Mouse (Mus musculus) neural tube, embryonic 14.5 days (tissue): ENCODE results near the gene Ccdc61. TPM values are rescaled to one million over a fixed set of nuclear protein-coding genes. Genes with fewer than 3 reads are reported as not detected.

Experiments
- ATAC-seq: fragments of 200-750 bp; cut with Nextera tagmentation; 2 replicates; pipeline ENCODE4 v1.8.0; 2017; ENCODE audit warnings: low read depth, mild to moderate bottlenecking, moderate TSS enrichment, moderate library complexity
- H3K27ac ChIP-seq: fragments of 300-500 bp; sonication (generic); 2 replicates; pipeline ENCODE4 v1.5.1; 2014; ENCODE audit warnings: low read depth, mild to moderate bottlenecking, control low read depth, low read length, moderate library complexity, mixed read lengths
- H3K27me3 ChIP-seq: fragments of 300-500 bp; sonication (generic); 2 replicates; pipeline ENCODE4 v1.6.1; 2014; ENCODE audit warnings: low read length; ENCODE audit not compliant: control insufficient read depth, insufficient read depth
- H3K36me3 ChIP-seq: fragments of 300-500 bp; sonication (generic); 2 replicates; pipeline ENCODE4 v1.6.1; 2014; ENCODE audit warnings: low read length, mixed read lengths; ENCODE audit not compliant: control insufficient read depth, insufficient read depth
- H3K4me1 ChIP-seq: fragments of 300-500 bp; sonication (generic); 2 replicates; pipeline ENCODE4 v1.6.1; 2014; ENCODE audit warnings: low read length; ENCODE audit not compliant: control insufficient read depth, insufficient read depth
- H3K4me2 ChIP-seq: fragments of 300-500 bp; sonication (generic); 2 replicates; pipeline ENCODE4 v1.6.1; 2014; ENCODE audit warnings: mild to moderate bottlenecking, low read depth, low read length, control low read depth
- H3K4me3 ChIP-seq: fragments of 300-500 bp; sonication (generic); 2 replicates; pipeline ENCODE4 v1.5.1; 2014; ENCODE audit warnings: low read depth, low read length, control low read depth, mixed read lengths
- H3K9ac ChIP-seq: fragments of 300-500 bp; sonication (generic); replicated peaks from 2 replicates; pipeline ENCODE4 v1.6.1; 2014; ENCODE audit warnings: low read depth, mild to moderate bottlenecking, control low read depth, low read length, mixed read lengths
- H3K9me3 ChIP-seq: fragments of 300-500 bp; sonication (generic); 2 replicates; pipeline ENCODE4 v1.6.1; 2016; ENCODE audit warnings: low read length; ENCODE audit not compliant: control insufficient read depth
- WGBS: fragments of 180-500 bp; shearing (Covaris S2); extraction: QIAGEN DNeasy Blood & Tissue Kit; methylation state at CpG from one replicate; pipeline ENCODE4 v1.1.7; 2014; 5-methylcytosine and 5-hydroxymethylcytosine counted together
- polyA plus RNA-seq: library from polyadenylated mRNA; unstranded; fragments of >200 nt; fragmentation: Nextera tagmentation; extraction: Ambion mirVana; gene quantifications from 2 replicates; pipeline ENCODE4 v1.2.1, GENCODE M21; 2014

The Ccdc61 gene
- polyA plus RNA-seq, 1 experiment from 2014 or later, result 20.2 TPM

DNA sequence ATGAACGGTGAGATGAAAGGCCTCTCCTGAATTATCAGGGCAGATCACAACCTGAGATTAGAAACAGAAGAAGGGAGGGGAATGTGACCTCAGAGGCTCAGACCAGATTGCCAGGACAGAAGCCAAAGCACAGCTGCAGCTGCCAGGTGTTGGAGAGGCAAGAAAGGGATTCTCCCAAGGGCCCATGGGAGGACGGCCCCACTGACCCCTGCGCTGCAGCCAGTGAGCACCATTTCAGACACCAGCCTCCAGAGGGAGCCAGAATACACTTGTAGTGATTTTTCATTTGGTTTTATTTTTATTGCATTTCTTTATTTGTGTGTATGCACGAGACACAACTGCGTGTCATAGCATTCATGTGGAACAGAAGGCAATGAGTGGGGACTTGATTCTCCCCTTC, 13.7 kb downstream of the Ccdc61 start:
- no peaks in the 10 kb centered on the region for H3K36me3 ChIP-seq
- no peaks in the 10 kb centered on the region for H3K27me3 ChIP-seq
- H3K9me3 ChIP-seq, result no peaks in the 10 kb centered on the region
- no peak overlapping the region for H3K4me3 ChIP-seq
- no peak for ATAC-seq
- H3K4me1 ChIP-seq, result peaks cover 15% of the 10 kb centered on the region
- no peak overlapping the region for H3K9ac ChIP-seq
- WGBS, result 23% methylated on average over 5 of the region's 5 CpGs
- H3K4me2 ChIP-seq, result no peak overlapping the region
- no peak overlapping the region for H3K27ac ChIP-seq

DNA sequence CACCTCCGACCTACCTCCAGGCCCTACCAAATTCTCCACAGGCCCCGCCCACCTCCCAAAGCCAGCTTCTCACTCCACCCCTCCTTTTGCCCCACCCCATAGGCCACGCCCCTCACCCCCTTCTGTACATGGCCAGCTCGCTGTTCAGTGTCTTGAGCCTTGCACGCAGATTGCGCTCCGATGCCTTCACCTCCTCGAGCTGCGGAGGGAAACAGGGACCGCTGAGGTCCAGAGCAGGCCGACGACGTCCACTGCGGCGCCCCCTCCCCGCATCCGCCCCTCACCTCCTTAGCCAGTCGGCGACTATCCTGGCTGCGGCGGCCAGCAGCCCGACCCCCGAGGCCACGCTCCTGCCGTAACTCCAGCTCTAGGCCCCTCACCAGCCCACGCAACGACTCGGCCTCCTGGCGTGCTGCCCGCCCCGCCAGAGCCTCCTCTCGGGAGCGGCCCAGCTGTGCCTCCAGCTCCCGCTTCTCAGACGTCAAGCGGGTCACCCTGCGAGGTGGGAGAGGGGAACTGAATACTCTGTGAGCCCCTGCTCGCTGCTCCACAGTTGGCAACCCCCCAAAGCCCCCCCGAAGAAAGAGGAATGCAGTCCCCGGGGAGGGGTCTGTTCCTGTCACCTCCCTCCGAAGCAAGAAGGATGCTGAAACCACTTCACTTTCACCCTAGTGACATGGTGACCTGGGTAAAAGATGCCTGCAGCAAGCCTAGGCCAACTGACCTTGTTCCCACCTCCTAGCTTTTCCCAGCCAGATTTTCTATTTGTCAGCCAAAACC, 16.4 kb downstream of the Ccdc61 start:
- H3K9me3 ChIP-seq, result no peaks in the 10 kb centered on the region
- peak; percentile 22; the same call in 1 of the 2 replicates for ATAC-seq
- peaks cover 15% of the 10 kb centered on the region for H3K4me1 ChIP-seq
- H3K4me3 ChIP-seq, result peak overlapping the region; percentile 31
- H3K4me2 ChIP-seq, result peak overlapping the region; percentile 80
- H3K27ac ChIP-seq, result 0 out of 2 replicates have a peak overlapping the region, but pooled peaks have one; percentile 22
- 2% methylated on average over 41 of the region's 41 CpGs for WGBS
- H3K27me3 ChIP-seq, result no peaks in the 10 kb centered on the region
- no peaks in the 10 kb centered on the region for H3K36me3 ChIP-seq
- H3K9ac ChIP-seq, result peak overlapping the region; percentile 59

DNA sequence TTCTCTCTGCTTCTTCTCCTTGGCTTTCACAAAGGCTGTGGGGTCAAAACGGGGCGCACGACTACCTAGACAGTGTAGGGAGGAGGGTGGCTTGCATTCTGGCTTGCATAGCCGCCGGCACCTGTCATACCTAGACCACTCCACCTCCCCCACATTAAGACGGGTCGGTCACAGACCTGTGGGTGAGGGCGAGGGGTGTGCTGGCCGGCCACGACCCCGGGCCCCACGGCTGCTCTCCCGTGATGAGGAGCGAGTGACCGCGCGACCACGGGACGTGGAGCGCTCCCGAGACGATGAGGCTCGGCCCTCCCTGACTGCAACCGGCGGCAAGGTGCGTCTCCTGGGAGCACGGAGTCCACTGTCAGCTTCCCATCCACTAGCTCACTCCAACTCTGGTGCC, 17.2 kb downstream of the Ccdc61 start:
- Histone ChIP-seq H3K27me3 (no peaks in the 10 kb centered on the region), H3K27ac (no peak overlapping the region), H3K4me2 (peak overlapping the region; percentile 80), H3K4me3 (peak overlapping the region; percentile 31), H3K36me3 (no peaks in the 10 kb centered on the region), H3K9ac (peak overlapping the region; percentile 46; the same call in 1 of the 2 replicates), H3K4me1 (peaks cover 15% of the 10 kb centered on the region), H3K9me3 (no peaks in the 10 kb centered on the region)
- ATAC-seq, result peak; percentile 49
- WGBS, result 36% methylated on average over 27 of the region's 27 CpGs

DNA sequence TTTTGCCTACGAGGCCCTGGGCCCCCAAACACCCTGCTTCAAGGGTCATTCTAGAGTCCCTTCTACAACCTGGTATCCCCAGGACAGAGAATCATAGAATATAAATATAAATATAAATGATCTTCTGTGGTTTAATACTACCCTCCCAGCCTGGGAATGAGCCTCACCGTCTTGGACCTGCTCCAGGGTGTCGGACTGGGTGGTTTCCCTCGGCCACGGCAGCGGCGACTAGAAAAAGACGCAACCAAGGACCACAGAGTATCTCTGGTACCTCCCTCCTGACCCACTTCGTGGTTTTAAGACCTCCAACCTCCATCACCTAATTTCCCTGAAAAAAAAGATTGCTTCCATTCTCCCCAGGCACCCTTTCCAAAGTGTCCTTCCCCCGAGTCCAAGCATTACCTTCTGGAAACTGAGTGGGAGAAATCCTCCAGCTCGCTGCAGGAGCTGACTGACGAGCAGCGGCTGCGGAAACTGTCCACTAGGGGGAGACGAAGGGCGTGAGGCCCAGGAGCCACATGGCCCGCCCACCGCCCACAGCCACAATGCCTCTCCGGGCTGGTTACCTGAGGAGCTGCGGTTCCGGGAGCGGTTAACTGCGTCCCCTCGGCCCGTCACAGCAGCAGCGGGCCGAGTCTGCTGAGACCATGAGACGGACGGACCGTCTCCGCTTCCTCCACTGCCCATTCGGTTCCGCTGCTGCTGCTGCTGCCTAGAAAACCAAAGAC, 18.2 kb downstream of the Ccdc61 start:
- Histone ChIP-seq H3K36me3 (no peaks in the 10 kb centered on the region), H3K27me3 (no peaks in the 10 kb centered on the region), H3K9me3 (no peaks in the 10 kb centered on the region), H3K4me3 (peak overlapping the region; percentile 31), H3K27ac (0 out of 2 replicates have a peak overlapping the region, but pooled peaks have one; percentile 16), H3K4me2 (peak overlapping the region; percentile 80), H3K9ac (peak overlapping the region; percentile 46), H3K4me1 (peaks cover 15% of the 10 kb centered on the region)
- peak; percentile 74 for ATAC-seq
- 24% methylated on average over 33 of the region's 33 CpGs for whole genome bisulfite sequencing

DNA sequence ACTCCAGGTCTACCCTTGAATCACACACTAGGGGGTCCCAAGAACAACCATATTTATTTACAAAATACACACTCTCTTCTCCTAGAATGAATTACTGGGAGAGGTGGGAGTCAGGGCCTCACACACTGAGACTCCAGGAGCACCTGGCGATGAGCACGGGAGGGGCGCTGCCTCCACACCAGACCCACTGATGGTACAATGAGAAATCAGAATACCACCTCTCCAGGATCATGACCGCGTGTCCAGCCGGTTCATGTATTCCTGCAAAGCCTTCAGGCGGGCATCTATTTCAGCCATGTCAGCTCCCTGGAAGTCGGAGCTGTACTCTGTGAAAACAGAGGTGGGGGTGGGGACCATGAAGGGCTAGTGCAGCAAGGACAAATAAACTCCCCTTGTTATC, 19.4 kb downstream of the Ccdc61 start:
- Histone ChIP-seq H3K9me3 (no peaks in the 10 kb centered on the region), H3K4me2 (no peak overlapping the region), H3K4me1 (peaks cover 11% of the 10 kb centered on the region; the same call in 1 of the 2 replicates), H3K4me3 (no peak overlapping the region), H3K9ac (no peak overlapping the region), H3K36me3 (no peaks in the 10 kb centered on the region), H3K27me3 (no peaks in the 10 kb centered on the region), H3K27ac (no peak overlapping the region)
- ATAC-seq, result no peak
- 93% methylated on average over 8 of the region's 8 CpGs for WGBS

DNA sequence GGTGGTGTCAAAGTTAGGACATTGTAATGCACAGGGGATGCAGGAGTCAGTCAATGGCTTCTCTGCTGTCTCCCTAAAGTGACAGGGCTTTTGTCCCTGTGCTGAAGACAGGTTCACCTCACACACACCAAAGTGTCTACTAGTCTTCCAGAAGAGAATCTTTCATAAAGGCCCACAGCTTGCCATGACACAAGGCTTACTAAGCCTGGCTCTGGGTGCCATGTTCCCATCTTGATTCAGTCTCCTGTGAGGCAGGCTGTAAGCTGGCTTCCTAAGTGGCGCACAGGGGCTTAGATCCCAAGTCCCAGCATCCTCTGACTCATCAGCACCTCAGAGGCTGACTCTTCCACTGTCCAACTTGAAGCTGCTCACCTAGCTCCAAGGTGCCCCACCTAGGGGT, 23.3 kb downstream of the Ccdc61 start:
- 100% methylated on average over 1 of the region's 1 CpGs for WGBS
- H3K27me3 ChIP-seq, result no peaks in the 10 kb centered on the region
- H3K27ac ChIP-seq, result no peak overlapping the region
- no peak for ATAC-seq
- H3K9me3 ChIP-seq, result no peaks in the 10 kb centered on the region
- no peaks in the 10 kb centered on the region for H3K36me3 ChIP-seq
- H3K4me3 ChIP-seq, result no peak overlapping the region
- H3K9ac ChIP-seq, result no peak overlapping the region
- no peak overlapping the region for H3K4me2 ChIP-seq
- H3K4me1 ChIP-seq, result no peaks in the 10 kb centered on the region

DNA sequence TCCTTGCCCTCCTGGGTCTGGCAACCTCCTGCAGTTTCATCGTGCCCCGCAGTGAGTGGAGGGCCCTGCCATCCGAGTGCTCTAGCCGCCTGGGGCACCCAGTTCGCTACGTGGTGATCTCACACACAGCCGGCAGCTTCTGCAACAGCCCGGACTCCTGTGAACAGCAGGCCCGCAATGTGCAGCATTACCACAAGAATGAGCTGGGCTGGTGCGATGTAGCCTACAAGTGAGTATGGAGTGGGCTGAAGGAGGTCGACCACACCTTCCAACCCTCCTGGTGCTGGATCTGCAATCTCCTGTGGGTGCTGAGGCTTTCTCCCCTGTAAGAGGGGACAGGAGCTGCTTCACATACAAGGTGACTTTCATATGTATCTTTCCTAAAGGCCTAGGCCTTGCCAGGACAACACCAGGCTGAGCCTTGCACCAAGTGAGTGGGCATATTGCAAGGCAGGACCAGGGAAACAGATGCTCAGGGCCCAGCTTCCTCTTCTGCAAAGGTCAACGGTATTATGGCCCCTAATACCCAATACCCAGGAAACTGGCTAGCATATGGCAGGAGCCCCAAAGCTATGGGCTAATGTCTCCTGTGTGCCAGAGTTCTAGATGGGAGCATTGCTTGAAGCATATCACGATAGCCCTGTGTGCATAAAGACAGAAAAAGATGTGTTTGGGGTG, 25.3 kb downstream of the Ccdc61 start:
- H3K36me3 ChIP-seq, result no peaks in the 10 kb centered on the region
- no peak overlapping the region for H3K4me2 ChIP-seq
- H3K9me3 ChIP-seq, result no peaks in the 10 kb centered on the region
- no peak overlapping the region for H3K9ac ChIP-seq
- no peak for ATAC-seq
- no peaks in the 10 kb centered on the region for H3K27me3 ChIP-seq
- no peak overlapping the region for H3K27ac ChIP-seq
- 46% methylated on average over 13 of the region's 13 CpGs for WGBS
- no peaks in the 10 kb centered on the region for H3K4me1 ChIP-seq
- H3K4me3 ChIP-seq, result no peak overlapping the region

DNA sequence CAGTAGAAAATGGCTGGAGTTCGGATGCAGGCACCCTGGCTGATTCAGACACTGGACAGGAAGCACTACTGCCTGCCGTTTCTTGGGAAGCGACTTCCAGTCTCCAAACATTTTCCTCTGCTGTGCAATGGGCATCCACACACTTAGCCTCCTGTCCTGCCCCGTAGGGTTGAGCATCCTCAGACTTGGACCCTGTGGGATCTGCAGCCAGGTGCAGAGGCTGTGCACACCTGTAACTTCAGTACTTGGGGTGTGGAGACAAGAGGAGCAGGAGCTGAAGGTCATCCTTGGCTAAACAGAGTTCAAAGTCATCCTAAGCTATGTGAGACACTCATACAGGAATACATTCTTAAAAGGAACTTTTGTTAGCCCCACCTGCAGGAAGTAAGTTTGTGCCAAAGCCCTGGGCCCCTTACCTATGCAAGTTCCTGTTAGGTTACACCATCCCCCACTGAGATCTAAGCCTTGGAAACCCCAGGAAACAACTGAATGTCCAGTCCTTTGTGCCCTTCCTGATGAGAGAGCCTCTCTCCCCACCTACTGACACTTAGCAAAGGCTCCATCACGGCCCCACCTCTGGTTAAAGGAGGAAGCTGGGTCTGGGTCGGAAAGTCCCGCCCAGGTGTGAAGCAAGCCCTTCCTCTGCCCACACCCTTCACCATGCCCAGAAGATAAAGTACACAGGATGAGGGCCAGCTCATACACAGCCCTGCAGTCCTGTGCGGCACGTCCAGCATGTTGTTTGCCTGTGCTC, 26.0 kb downstream of the Ccdc61 start:
- Histone ChIP-seq H3K4me2 (no peak overlapping the region), H3K36me3 (no peaks in the 10 kb centered on the region), H3K4me1 (no peaks in the 10 kb centered on the region), H3K4me3 (no peak overlapping the region), H3K27me3 (no peaks in the 10 kb centered on the region), H3K9me3 (no peaks in the 10 kb centered on the region), H3K9ac (no peak overlapping the region), H3K27ac (no peak overlapping the region)
- 66% methylated on average over 9 of the region's 9 CpGs for WGBS
- no peak for ATAC-seq
